In the genomic region with DNA sequence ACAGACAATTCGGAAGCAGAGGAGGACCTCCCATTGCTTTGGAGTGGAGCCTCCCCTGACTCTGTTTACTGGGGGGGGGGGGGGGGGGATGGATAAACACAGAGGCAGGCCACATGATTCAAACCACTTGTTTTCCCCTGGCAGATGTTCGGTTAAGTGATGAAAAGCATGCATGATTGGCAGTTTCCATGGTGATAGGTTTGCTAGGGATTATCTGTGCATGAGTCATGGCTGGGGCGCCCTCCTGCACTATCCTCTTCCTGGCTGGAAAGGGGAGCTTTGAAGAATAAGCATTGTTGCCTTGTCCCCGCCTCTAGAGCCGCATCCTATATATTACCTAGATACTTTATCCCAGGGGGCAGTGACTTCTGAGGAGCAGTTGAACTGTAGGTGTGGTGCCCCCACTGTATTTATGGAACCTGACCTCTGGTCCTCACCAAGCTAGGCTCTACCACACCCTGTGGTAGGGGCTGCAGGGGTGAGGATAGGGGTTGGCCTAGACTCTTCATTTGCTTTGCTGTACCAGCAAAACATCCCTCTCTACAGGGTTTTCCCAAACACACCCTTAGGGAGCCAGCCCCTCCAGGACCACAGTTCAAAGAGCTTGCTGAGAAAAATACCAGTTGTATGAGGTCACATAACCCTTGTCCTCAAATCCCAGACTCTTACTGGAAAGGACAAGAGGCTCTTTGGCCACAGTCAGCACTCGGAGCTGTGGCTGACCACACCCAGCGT, we compare ENCODE assay signal across 9 mouse cellular contexts.
A peak's percentile ranks its signal among the peaks of the same experiment; 100 is the strongest.
DNase-seq lines count a peak whose midpoint lies in the region; ATAC-seq and TF ChIP-seq lines count a peak whose summit lies in the region.
"Had no signal": no experiment of that assay in that cellular context is flagged by ENCODE, and none has a peak within 500 bp of the region (broad histone marks: within the 10 kb centered on the region; RNA-seq: fewer than 3 reads in every experiment).

No protein-coding gene starts in this region.

- H3K4me1 ChIP-seq in liver, postnatal 0 days (ENCODE audit: insufficient read depth): 0 out of 2 replicates have a peak, but pooled peaks cover 5% of the 10 kb centered on the region
- H3K4me1 ChIP-seq in embryonic facial prominence, embryonic 14.5 days (ENCODE audit: control insufficient read depth, insufficient read depth, low read length): peaks cover 9% of the 10 kb centered on the region; the same call in 1 of the 2 replicates
- H3K4me1 ChIP-seq in midbrain, embryonic 16.5 days (ENCODE audit: control insufficient read depth, insufficient read depth, low read length): peaks cover 9% of the 10 kb centered on the region

- intact Hi-C loops in heart, postnatal 25 days (cut with DNase I): no loop called here

- no peak overlapping the region for H3K9ac ChIP-seq in liver, postnatal 0 days (replicated peaks)
- H3K9ac ChIP-seq in embryonic facial prominence, embryonic 14.5 days (ENCODE audit: low read depth, low read length): no peak overlapping the region
- no peak overlapping the region for H3K9ac ChIP-seq in midbrain, embryonic 16.5 days (ENCODE audit: low read depth, low read length)

- H3K27me3 ChIP-seq in liver, postnatal 0 days (ENCODE audit: insufficient read depth, low read length): no peaks in the 10 kb centered on the region
- H3K27me3 ChIP-seq in embryonic facial prominence, embryonic 14.5 days (replicated peaks; ENCODE audit: control insufficient read depth, insufficient read depth, low read length): no peaks in the 10 kb centered on the region
- H3K27me3 ChIP-seq in midbrain, embryonic 16.5 days (ENCODE audit: control insufficient read depth, insufficient read depth, low read depth, low read length): no peaks in the 10 kb centered on the region

- H3K36me3 ChIP-seq in liver, postnatal 0 days (replicated peaks; ENCODE audit: insufficient read depth, low read length): no peaks in the 10 kb centered on the region
- no peaks in the 10 kb centered on the region for H3K36me3 ChIP-seq in embryonic facial prominence, embryonic 14.5 days (ENCODE audit: control insufficient read depth, insufficient read depth, low read length)
- H3K36me3 ChIP-seq in midbrain, embryonic 16.5 days (ENCODE audit: control insufficient read depth, insufficient read depth, low read length): no peaks in the 10 kb centered on the region

- no peak for TF ChIP-seq CTCF in liver, postnatal 0 days (IDR thresholded peaks at IDR 0.05; ENCODE audit: low read depth)

- peak; percentile 50 for ATAC-seq in liver, postnatal 0 days
- peak; percentile 86 for ATAC-seq in embryonic facial prominence, embryonic 14.5 days (ENCODE audit: low read depth)
- peak; percentile 84 for ATAC-seq in midbrain, embryonic 16.5 days

- H3K9me3 ChIP-seq in liver, postnatal 0 days (ENCODE audit: low read length): no peaks in the 10 kb centered on the region
- no peaks in the 10 kb centered on the region for H3K9me3 ChIP-seq in embryonic facial prominence, embryonic 14.5 days (ENCODE audit: control insufficient read depth, low read length)
- no peaks in the 10 kb centered on the region for H3K9me3 ChIP-seq in midbrain, embryonic 16.5 days (replicated peaks; ENCODE audit: control insufficient read depth, low read length, poor library complexity, severe bottlenecking)

- TF ChIP-seq EP300 in liver, postnatal 0 days (IDR thresholded peaks at IDR 0.05; ENCODE audit: low read depth): no peak

- H3K4me3 ChIP-seq in liver, postnatal 0 days (ENCODE audit: low read depth, low read length): no peak overlapping the region
- no peak overlapping the region for H3K4me3 ChIP-seq in embryonic facial prominence, embryonic 14.5 days (ENCODE audit: low read depth, low read length)
- H3K4me3 ChIP-seq in midbrain, embryonic 16.5 days (ENCODE audit: low read depth, low read length): no peak overlapping the region

- DNase-seq in liver, postnatal 0 days: no peak
- no peak for DNase-seq in liver
- peak; percentile 91 for DNase-seq in embryonic facial prominence, embryonic 14.5 days (ENCODE audit: low spot score)
- DNase-seq in heart, postnatal 25 days (ENCODE audit: low spot score): peak; percentile 55
- DNase-seq in c-Kit-positive CD71-positive TER-119-positive erythroid progenitor cells, embryonic 14.5 days (ENCODE audit: low spot score): no peak
- no peak for DNase-seq in frontal cortex, postnatal 36 days (ENCODE audit: low spot score in 2 of 2)
- no peak for DNase-seq in urinary bladder, adult 18-20 months (ENCODE audit: low spot score in 2 of 2)

- 65% methylated on average over 7 of the region's 7 CpGs for WGBS in liver, postnatal 0 days (ENCODE audit: insufficient replicate concordance)
- 35% methylated on average over 7 of the region's 7 CpGs for WGBS in embryonic facial prominence, embryonic 14.5 days
- WGBS in midbrain, embryonic 16.5 days: 25% methylated on average over 7 of the region's 7 CpGs

- H3K27ac ChIP-seq in liver, postnatal 0 days (ENCODE audit: low read depth): no peak overlapping the region
- H3K27ac ChIP-seq in embryonic facial prominence, embryonic 14.5 days (replicated peaks; ENCODE audit: low read depth, low read length): no peak overlapping the region
- H3K27ac ChIP-seq in midbrain, embryonic 16.5 days (ENCODE audit: low read length): no peak overlapping the region
- H3K27ac ChIP-seq: macrophage had no signal

- H3K4me2 ChIP-seq in liver, postnatal 0 days (ENCODE audit: low read depth, low read length): no peak overlapping the region
- H3K4me2 ChIP-seq in embryonic facial prominence, embryonic 14.5 days (ENCODE audit: low read depth, low read length): no peak overlapping the region
- no peak overlapping the region for H3K4me2 ChIP-seq in midbrain, embryonic 16.5 days (ENCODE audit: low read length)

Comparison
In these comparisons a context has a peak if more than half of its experiments do, and no peak if none do; other contexts are left out.
1. DNase-seq: peak in embryonic facial prominence, embryonic 14.5 days (single experiment) and heart, postnatal 25 days (single experiment); none in liver, postnatal 0 days (single experiment), liver (single experiment), c-Kit-positive CD71-positive TER-119-positive erythroid progenitor cells, embryonic 14.5 days (single experiment), frontal cortex, postnatal 36 days (0 of 2) and urinary bladder, adult 18-20 months (0 of 2).
2. Peak in every context shown above with its lines, with median percentiles within 50 percentile points of each other: ATAC-seq.